Mouse (Mus musculus) midbrain, embryonic 13.5 days (tissue): ENCODE results near the gene Fam193b. TPM values are rescaled to one million over a fixed set of nuclear protein-coding genes. Genes with fewer than 3 reads are reported as not detected.

Experiments
- ATAC-seq: fragments of 200-750 bp; cut with Nextera tagmentation; 2 replicates; pipeline ENCODE4 v1.8.0; 2017; ENCODE audit warnings: mild to moderate bottlenecking, moderate TSS enrichment, moderate library complexity
- H3K27ac ChIP-seq: fragments of 300-500 bp; sonication (generic); 2 replicates; pipeline ENCODE4 v1.5.1; 2015; ENCODE audit warnings: inconsistent platforms, mild to moderate bottlenecking, moderate library complexity
- H3K27me3 ChIP-seq: fragments of 300-500 bp; sonication (generic); 2 replicates; pipeline ENCODE4 v1.6.1; 2015; ENCODE audit warnings: mild to moderate bottlenecking, inconsistent platforms
- H3K36me3 ChIP-seq: fragments of 300-500 bp; sonication (generic); 2 replicates; pipeline ENCODE4 v1.6.1; 2015; ENCODE audit warnings: mild to moderate bottlenecking, inconsistent platforms
- H3K4me1 ChIP-seq: fragments of 300-500 bp; sonication (generic); replicated peaks from 2 replicates; pipeline ENCODE4 v1.6.1; 2015; ENCODE audit warnings: inconsistent platforms
- H3K4me2 ChIP-seq: fragments of 300-500 bp; sonication (generic); replicated peaks from 2 replicates; pipeline ENCODE4 v1.6.1; 2015; ENCODE audit warnings: moderate library complexity, mild to moderate bottlenecking, inconsistent platforms
- H3K4me3 ChIP-seq: fragments of 300-500 bp; sonication (generic); replicated peaks from 2 replicates; pipeline ENCODE4 v1.5.1; 2015; ENCODE audit warnings: mild to moderate bottlenecking, inconsistent platforms
- H3K9ac ChIP-seq: fragments of 300-500 bp; sonication (generic); replicated peaks from 2 replicates; pipeline ENCODE4 v1.6.1; 2015; ENCODE audit warnings: mild to moderate bottlenecking, inconsistent platforms
- H3K9me3 ChIP-seq: fragments of 300-500 bp; sonication (generic); 2 replicates; pipeline ENCODE4 v1.6.1; 2016; ENCODE audit warnings: mild to moderate bottlenecking, inconsistent platforms
- whole genome bisulfite sequencing: fragments of 180-500 bp; shearing (Covaris S2); methylation state at CpG from one replicate; pipeline ENCODE4 v1.1.7; 2015; 5-methylcytosine and 5-hydroxymethylcytosine counted together
- polyA plus RNA-seq: library from polyadenylated mRNA; unstranded; fragments of >200 nt; fragmentation: Nextera tagmentation; extraction: Ambion mirVana; gene quantifications from 2 replicates; pipeline ENCODE4 v1.2.1, GENCODE M21; 2015

Fam193b gene
- polyA plus RNA-seq = 64.9 and 72.3 TPM in 2 replicates

- H3K4me2 ChIP-seq = peak within 1 kb of the TSS; percentile 99
- peaks cover 14% of the 10 kb centered on the region; the same call in 1 of the 2 replicates for H3K36me3 ChIP-seq
- peak within 1 kb of the TSS; percentile 94 for H3K9ac ChIP-seq
- H3K4me3 ChIP-seq = peak within 1 kb of the TSS; percentile 85
- H3K9me3 ChIP-seq = no peaks in the 10 kb centered on the region
- H3K4me1 ChIP-seq = peaks cover 41% of the 10 kb centered on the region
- 2% methylated on average over 34 of the region's 47 CpGs for WGBS
- no peaks in the 10 kb centered on the region for H3K27me3 ChIP-seq
- H3K27ac ChIP-seq = peak within 1 kb of the TSS; percentile 92
- peak; percentile 88 for ATAC-seq
Measured at GRCm38 (mm10) chr13:55571027-55571751, at the start of gene Fam193b. Gene Fam193b (minus strand): TSS chr13:55571120.

GRCm38 (mm10) chr13:55620275-55620674, 49.4 kb upstream of the Fam193b start:
- Histone ChIP-seq H3K4me1 (peaks cover 24% of the 10 kb centered on the region), H3K4me2 (no peak overlapping the region), H3K4me3 (no peak overlapping the region), H3K9me3 (no peaks in the 10 kb centered on the region), H3K27ac (no peak overlapping the region), H3K27me3 (no peaks in the 10 kb centered on the region), H3K9ac (no peak overlapping the region), H3K36me3 (peaks cover 5% of the 10 kb centered on the region; the same call in 1 of the 2 replicates)
- 75% methylated on average over 2 of the region's 2 CpGs for WGBS
- no peak for ATAC-seq

- Histone ChIP-seq H3K4me3 (no peak overlapping the region), H3K36me3 (0 out of 2 replicates have a peak, but pooled peaks cover 3% of the 10 kb centered on the region), H3K27ac (no peak overlapping the region), H3K9me3 (no peaks in the 10 kb centered on the region), H3K4me1 (peaks cover 16% of the 10 kb centered on the region), H3K27me3 (no peaks in the 10 kb centered on the region), H3K9ac (no peak overlapping the region), H3K4me2 (no peak overlapping the region)
- 94% methylated on average over 4 of the region's 4 CpGs for WGBS
- no peak for ATAC-seq
Measured at GRCm38 (mm10) chr13:55619328-55619727, 48.4 kb upstream of the Fam193b start.

GRCm38 (mm10) chr13:55613471-55613870, 42.6 kb upstream of the Fam193b start:
- no peak for ATAC-seq
- no peak overlapping the region for H3K27ac ChIP-seq
- no peaks in the 10 kb centered on the region for H3K27me3 ChIP-seq
- WGBS = 55% methylated on average over 5 of the region's 5 CpGs
- no peak overlapping the region for H3K9ac ChIP-seq
- H3K9me3 ChIP-seq = no peaks in the 10 kb centered on the region
- H3K4me1 ChIP-seq = no peaks in the 10 kb centered on the region
- H3K4me3 ChIP-seq = no peak overlapping the region
- no peak overlapping the region for H3K4me2 ChIP-seq
- H3K36me3 ChIP-seq = peaks cover 41% of the 10 kb centered on the region

- H3K9me3 ChIP-seq = no peaks in the 10 kb centered on the region
- H3K36me3 ChIP-seq = peaks cover 56% of the 10 kb centered on the region
- no peak overlapping the region for H3K4me3 ChIP-seq
- H3K4me1 ChIP-seq = no peaks in the 10 kb centered on the region
- 95% methylated on average over 7 of the region's 7 CpGs for WGBS
- ATAC-seq = no peak
- H3K27me3 ChIP-seq = no peaks in the 10 kb centered on the region
- no peak overlapping the region; the same call in 1 of the 2 replicates for H3K9ac ChIP-seq
- no peak overlapping the region for H3K27ac ChIP-seq
- H3K4me2 ChIP-seq = no peak overlapping the region
Measured at GRCm38 (mm10) chr13:55611996-55612395, 41.1 kb upstream of the Fam193b start.

GRCm38 (mm10) chr13:55607624-55608006, 36.7 kb upstream of the Fam193b start:
- Histone ChIP-seq H3K27me3 (no peaks in the 10 kb centered on the region), H3K9ac (no peak overlapping the region), H3K4me2 (no peak overlapping the region), H3K27ac (no peak overlapping the region), H3K36me3 (peaks cover 82% of the 10 kb centered on the region), H3K4me3 (no peak overlapping the region), H3K9me3 (no peaks in the 10 kb centered on the region), H3K4me1 (no peaks in the 10 kb centered on the region; the same call in 1 of the 2 replicates)
- 89% methylated on average over 2 of the region's 2 CpGs for WGBS
- ATAC-seq = no peak

GRCm38 (mm10) chr13:55606899-55607623, 36.1 kb upstream of the Fam193b start:
- Histone ChIP-seq H3K4me2 (no peak overlapping the region), H3K4me3 (no peak overlapping the region), H3K4me1 (peaks cover 5% of the 10 kb centered on the region), H3K36me3 (peaks cover 82% of the 10 kb centered on the region), H3K9ac (no peak overlapping the region), H3K9me3 (no peaks in the 10 kb centered on the region), H3K27ac (no peak overlapping the region), H3K27me3 (no peaks in the 10 kb centered on the region)
- 87% methylated on average over 10 of the region's 10 CpGs for WGBS
- ATAC-seq = no peak

GRCm38 (mm10) chr13:55604606-55605005, 33.7 kb upstream of the Fam193b start:
- Histone ChIP-seq H3K4me3 (no peak overlapping the region), H3K27ac (no peak overlapping the region), H3K4me2 (no peak overlapping the region), H3K9me3 (no peaks in the 10 kb centered on the region), H3K4me1 (peaks cover 20% of the 10 kb centered on the region), H3K9ac (no peak overlapping the region), H3K27me3 (no peaks in the 10 kb centered on the region), H3K36me3 (peaks cover 60% of the 10 kb centered on the region)
- 90% methylated on average over 3 of the region's 3 CpGs for WGBS
- ATAC-seq = no peak

GRCm38 (mm10) chr13:55601611-55602010, 30.7 kb upstream of the Fam193b start:
- WGBS = 9% methylated on average over 3 of the region's 3 CpGs
- peaks cover 27% of the 10 kb centered on the region for H3K4me1 ChIP-seq
- no peak for ATAC-seq
- no peak overlapping the region for H3K4me3 ChIP-seq
- peaks cover 49% of the 10 kb centered on the region for H3K36me3 ChIP-seq
- H3K27ac ChIP-seq = no peak overlapping the region
- no peak overlapping the region for H3K9ac ChIP-seq
- H3K4me2 ChIP-seq = peak overlapping the region; percentile 80
- H3K27me3 ChIP-seq = no peaks in the 10 kb centered on the region
- H3K9me3 ChIP-seq = no peaks in the 10 kb centered on the region

- Histone ChIP-seq H3K27me3 (no peaks in the 10 kb centered on the region), H3K27ac (peak overlapping the region; percentile 81), H3K9me3 (no peaks in the 10 kb centered on the region), H3K4me1 (peaks cover 27% of the 10 kb centered on the region), H3K36me3 (peaks cover 49% of the 10 kb centered on the region), H3K4me2 (peak overlapping the region; percentile 80), H3K4me3 (peak overlapping the region; percentile 93), H3K9ac (peak overlapping the region; percentile 90)
- no peak for ATAC-seq
- 23% methylated on average over 9 of the region's 9 CpGs for WGBS
Measured at GRCm38 (mm10) chr13:55600657-55601056, 29.7 kb upstream of the Fam193b start.

- ATAC-seq = peak; percentile 88
- Histone ChIP-seq H3K36me3 (peaks cover 51% of the 10 kb centered on the region), H3K4me2 (peak within 1 kb of the TSS; percentile 80), H3K9ac (peak within 1 kb of the TSS; percentile 90), H3K27ac (peak within 1 kb of the TSS; percentile 81), H3K4me1 (peaks cover 27% of the 10 kb centered on the region), H3K4me3 (peak within 1 kb of the TSS; percentile 93), H3K27me3 (no peaks in the 10 kb centered on the region), H3K9me3 (no peaks in the 10 kb centered on the region)
- 10% methylated on average over 51 of the region's 51 CpGs for WGBS
Measured at GRCm38 (mm10) chr13:55599566-55600540, 28.9 kb upstream of the Fam193b start, which contains the start of gene B4galt7. Gene B4galt7 (plus strand): TSS chr13:55599896.
